Mouse (Mus musculus): ENCODE measurements around the gene Etfbkmt.
"Not testable (repeated sequence)": the region's sequence is repeated elsewhere in the genome, so short reads cannot be mapped to it uniquely, and the experiment has no call there.

The Etfbkmt gene

DNA sequence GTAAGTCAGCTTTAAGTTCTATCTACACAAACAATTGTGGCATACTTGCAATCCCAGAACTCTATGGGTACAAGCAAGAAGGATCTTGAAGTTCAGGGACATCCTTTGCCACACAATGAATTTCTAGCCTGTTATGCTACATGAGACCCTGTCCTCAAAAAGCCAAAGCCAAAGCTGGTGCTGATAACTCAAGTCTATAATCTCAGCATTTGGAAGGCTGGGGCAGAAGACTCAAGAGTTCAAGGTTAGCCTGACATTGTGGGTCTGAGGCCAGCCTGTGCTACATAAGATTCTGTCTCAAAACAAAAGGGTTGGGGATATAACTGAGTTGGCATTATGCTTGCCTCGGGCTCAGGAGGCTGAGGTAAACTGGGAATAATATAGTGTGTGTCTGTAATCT, 47.7 kb downstream of the Etfbkmt start:
- DNase-seq (ENCODE audit: low read depth, low spot score) = no peak

DNA sequence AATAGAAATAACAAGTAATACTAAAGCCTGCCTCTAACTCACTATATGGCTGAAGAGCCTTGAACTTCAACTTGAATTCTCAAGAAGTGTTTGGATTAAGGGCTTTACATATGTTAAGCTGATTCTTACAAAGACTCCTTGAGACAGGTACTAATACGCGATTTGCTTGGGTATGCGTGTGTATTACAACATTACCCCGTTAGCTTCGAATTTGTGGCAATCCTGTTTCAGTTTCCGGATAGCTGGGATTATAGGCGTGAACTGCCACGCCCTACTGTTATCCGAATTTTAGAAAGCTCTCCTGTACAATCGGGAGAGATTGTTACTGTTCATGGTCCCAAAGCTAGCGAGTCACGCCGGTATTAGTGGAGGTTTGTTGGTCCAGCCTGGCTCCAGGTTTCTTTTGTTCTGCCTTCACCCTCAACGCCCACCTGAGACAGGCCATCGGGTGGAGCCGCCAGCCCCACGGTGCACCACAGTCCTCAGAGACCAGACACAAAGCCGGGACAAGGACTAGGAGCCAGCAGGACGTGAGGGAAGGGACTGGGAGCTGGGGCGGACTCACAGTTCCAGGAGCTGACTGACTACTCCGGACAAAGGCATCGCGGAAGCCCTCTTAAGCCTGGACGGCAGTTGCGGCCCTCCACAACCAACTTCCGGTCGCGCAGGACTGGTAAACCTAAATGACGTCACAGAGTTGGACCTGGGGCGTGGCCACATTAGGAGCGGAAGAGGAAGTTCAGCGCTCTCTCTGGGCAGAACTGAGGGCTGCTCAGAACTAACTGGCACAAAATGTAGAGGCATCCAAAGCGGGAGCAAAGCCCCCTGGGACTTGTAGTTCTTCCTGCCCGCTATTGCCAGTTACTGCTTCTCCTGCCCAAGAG, 48.6 kb downstream of the Etfbkmt start, which contains the start of gene Amn1:
Gene Amn1, minus strand, starts transcription at position 672 of the 884 bp plus-strand sequence.
- DNase-seq (ENCODE audit: low read depth, low spot score) = peak; percentile 93

DNA sequence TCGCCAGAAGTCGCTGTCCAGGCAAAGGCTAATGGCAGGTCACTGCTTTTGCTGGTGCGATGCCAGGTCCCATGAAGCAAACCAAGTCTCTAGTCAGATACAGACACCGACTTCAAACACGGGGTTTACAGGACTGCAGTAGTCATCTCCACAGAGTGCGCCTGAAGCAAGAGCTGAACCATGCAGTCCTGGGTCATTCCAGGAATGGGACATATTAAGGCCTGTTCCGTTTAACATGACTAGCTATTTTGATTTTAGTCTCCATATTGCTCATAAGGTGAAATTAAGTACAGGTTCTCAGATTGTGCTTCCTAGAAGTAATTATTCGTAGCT, 49.2 kb downstream of the Etfbkmt start:
- no peak for DNase-seq (ENCODE audit: low read depth, low spot score)

DNA sequence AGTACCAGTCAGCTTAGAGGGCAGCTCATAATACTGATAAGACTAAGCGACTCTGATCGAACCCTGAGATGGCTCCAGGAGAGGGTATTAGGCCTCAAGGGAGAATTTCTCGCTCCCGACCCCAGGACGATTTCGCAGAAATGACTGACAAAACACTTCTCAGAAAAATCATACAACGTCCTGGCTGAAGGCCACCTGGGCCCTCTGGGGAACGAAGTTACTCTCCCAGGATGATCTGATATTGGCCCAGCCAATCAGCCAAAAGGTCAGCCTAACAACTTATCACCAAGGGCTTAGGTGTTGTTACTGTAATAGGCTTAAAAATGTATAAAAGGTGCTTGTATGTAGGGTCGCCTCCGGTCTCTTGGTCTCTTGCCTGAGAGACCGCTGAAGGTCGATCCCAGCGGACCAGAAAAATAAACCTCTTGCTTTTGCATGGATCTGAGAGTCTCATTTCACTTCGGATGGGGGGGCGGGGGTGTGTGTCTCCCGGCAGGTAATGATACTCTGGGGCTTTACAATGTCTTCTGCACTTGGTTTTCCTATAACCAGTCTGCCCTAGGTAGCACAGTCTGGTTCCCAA, 49.8 kb downstream of the Etfbkmt start:
- no peak for DNase-seq (ENCODE audit: low read depth, low spot score)

DNA sequence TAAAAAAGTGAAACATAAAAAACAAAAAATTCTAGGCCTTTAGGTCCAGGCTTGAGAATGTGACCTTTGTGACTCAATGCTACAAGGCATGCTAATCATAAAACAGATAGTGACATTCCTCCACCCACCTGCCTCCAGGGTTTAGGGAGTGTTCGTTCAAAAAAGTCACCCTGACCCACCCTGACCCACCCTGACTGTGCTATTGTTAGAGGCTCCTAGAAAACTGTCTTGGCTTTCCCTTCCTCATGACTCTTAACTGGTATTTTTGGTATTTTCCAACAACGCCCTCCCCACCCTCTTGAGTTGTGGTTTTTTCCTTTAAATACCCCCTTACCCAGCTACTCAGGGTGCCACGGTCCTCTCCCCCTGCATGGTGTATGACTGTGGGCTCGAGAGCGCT, 52.3 kb downstream of the Etfbkmt start:
- not testable (repeated sequence) for DNase-seq (ENCODE audit: low read depth, low spot score)

DNA sequence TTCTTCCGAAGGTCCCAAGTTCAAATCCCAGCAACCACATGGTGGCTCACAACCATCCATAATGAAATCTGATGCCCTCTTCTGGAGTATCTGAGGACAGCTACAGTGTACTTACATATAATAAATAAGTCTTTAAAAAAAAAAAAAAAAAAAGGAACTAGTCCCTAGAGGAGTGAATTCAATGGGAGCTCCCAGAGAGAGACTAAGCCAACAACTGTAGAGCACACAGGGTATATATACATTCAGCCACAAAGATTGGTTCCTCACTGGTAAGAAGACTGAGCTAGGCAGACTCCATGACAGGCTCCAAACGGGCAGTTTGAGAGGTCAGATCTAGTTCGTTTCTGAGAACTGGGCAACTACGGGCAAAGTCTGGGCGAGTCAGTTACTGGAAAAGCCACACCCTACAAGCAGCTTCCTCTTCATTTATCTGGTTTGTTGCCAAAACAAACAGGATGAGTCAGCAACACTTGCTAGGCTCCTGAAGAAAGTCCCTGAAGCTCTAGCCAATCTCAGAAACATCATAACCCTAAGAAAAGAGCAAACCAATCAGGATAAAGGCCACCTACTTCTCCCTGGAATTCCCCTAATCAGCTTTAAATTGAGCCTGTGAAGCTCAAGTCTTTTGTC, 53.7 kb downstream of the Etfbkmt start:
- DNase-seq (ENCODE audit: low read depth, low spot score) = no peak

DNA sequence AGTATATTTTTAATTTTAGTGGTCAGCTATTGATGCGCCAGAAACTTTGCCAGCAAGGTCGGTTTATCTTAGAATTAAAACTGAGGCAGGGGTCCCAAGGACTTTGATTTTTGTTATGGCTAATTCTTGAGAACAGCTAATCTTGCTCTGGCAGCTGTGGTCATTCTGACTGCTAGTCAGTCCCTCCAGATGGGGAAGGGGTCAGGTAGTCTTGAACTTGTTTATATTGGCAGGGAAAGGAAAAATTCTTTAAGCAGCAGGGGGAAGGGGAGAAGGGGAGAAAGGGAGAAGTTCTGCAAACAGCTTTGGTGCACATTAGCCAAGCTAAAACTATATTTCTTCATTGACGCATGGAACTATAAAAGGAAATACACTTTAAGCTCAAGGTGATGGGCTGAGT, 57.5 kb downstream of the Etfbkmt start:
- no peak for DNase-seq (ENCODE audit: low read depth, low spot score)

DNA sequence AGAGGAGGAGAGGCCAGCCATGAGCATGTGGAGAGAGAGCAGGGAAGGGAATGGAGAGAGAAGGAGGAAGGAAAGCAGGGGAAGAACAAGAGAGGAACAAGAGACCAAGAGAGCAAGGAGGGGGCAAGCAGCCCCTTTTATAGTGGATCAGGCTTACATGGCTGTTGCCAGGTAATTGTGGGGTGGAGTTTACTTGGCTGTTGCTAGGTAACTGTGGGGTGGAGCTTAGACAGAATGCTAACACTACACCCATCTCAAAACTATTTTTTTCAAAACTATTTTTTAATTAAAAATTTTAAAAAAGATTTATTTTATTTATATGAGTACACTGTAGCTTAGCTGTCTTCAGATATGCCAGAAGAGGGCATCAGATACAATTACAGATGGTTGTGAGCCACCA, 58.9 kb downstream of the Etfbkmt start:
- DNase-seq (ENCODE audit: low read depth, low spot score) = no peak
